Mouse (Mus musculus): ENCODE data around the gene 4932415D10Rik. TPM values are rescaled to one million over a fixed set of nuclear protein-coding genes. Genes with fewer than 3 reads are reported as not detected.

4932415D10Rik gene
- not detected for polyA plus RNA-seq (2012; fragmentation: generic; extraction: Trizol)

GRCm38 (mm10) chr10:82316482-82316881 is at the start of gene 4932415D10Rik:
Gene 4932415D10Rik (minus strand): TSS chr10:82316582.

GRCm38 (mm10) chr10:82354083-82355010 is 38.0 kb upstream of the 4932415D10Rik start, which contains the start of gene Gm4924:
Gene Gm4924 (plus strand): TSS chr10:82354255.

GRCm38 (mm10) chr10:82240742-82241400 is 75.5 kb downstream of the 4932415D10Rik start, which contains the start of gene Zfp938:
Gene Zfp938 (minus strand): TSS chr10:82241280.

Other genes with a start within 250 kb of the 4932415D10Rik start
- gene BC024063, start 233.2 kb downstream of the 4932415D10Rik start, polyA plus RNA-seq (2012; fragmentation: generic; extraction: Trizol), result under 1 TPM in 1 of 2 experiments, not detected in 1; 0.93 TPM
- gene AU041133, start 188.6 kb downstream of the 4932415D10Rik start, polyA plus RNA-seq (2012; fragmentation: generic; extraction: Trizol), result under 1 TPM; 0.02 to 0.77 TPM
- gene Zfp938, start 75.3 kb downstream of the 4932415D10Rik start, polyA plus RNA-seq (2012; fragmentation: generic; extraction: Trizol), result 1 to 10 TPM in 1 of 2 experiments, under 1 TPM in 1; 0.50 to 2.8 TPM
- 1 to 10 TPM in 1 of 2 experiments, under 1 TPM in 1; 0.20 to 4.6 TPM for gene Gm4924, start 37.7 kb upstream of the 4932415D10Rik start, polyA plus RNA-seq (2012; fragmentation: generic; extraction: Trizol)
- not detected for gene Gm1553, start 176.0 kb upstream of the 4932415D10Rik start, polyA plus RNA-seq (2012; fragmentation: generic; extraction: Trizol)